Mouse (Mus musculus): ENCODE measurements at regions not wholly inside any gene's neighbourhood (a gene's known extent, or its start where the extent isn't known, plus 50 kb on each side); places are given as distances from the start of the nearest gene placed in this dataset.

DNA sequence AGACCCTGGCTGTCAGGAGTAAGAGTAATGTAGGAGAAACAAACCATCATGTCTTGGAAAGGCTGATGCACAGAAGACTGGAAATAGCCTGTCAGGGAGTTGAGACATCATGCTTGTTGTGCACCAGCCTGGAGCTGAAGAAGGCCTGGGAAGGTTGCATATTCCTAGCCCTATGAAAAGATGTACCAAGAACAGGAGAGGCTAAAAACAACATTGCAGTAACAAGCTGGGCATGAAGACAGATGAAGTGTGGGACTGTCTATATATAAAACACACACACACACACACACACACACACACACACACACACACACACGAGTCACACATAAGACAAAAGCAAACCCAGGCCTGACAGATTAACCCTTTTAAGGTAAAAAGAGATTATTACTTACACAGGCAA, 185.1 kb upstream of the Tmem72 start:
- no peak for DNase-seq

DNA sequence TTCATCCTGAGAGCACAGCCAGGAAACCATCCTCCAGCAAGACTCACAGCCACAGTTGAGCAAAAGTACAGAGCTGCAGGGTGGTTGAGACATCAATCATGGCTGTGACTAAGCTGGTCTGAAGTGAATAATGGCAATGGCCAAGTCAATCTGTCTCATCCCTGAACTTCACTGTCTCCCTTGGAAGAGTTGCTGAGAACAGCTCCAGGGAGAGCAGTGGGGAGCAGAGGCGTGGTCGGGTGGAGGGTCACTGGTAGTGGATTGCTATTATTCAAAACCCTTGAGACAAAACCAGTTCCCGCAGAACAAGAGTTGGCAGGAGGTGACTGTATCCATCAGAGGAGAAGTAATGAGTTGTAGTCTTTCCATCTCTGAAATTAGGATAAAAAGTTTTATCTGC, 185.7 kb upstream of the Tmem72 start:
- no peak for DNase-seq

- DNase-seq: no peak
Measured at GRCm38 (mm10) chr6:116906426-116907172, 189.9 kb upstream of the Tmem72 start.

- no peak for DNase-seq
Measured at GRCm38 (mm10) chr6:116910607-116911006, 193.9 kb upstream of the Tmem72 start.

DNA sequence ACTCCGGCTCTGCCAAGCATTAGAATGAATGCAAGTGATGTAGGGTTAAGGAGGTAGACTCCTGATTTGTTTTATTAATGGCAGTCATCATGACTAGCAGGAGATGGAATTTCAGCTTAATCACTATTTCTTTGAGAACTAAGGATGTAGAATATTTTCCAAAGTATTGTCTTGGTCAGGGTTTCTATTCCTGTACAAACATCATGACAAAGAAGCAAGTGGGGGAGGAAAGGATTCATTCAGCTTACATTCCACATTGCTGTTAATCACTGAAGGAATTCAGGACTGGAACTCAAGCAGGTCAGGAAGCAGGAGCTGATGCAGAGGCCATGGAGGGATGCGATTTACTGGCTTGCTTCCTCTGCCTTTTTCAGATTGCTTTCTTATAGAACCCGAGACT, 195.4 kb upstream of the Tmem72 start:
- DNase-seq: no peak

GRCm38 (mm10) chr6:116914073-116914472, 197.4 kb upstream of the Tmem72 start:
- no peak for DNase-seq

- no peak for DNase-seq
Measured at GRCm38 (mm10) chr6:116935024-116935423, 218.3 kb upstream of the Tmem72 start.

GRCm38 (mm10) chr6:116941576-116941975, 224.9 kb upstream of the Tmem72 start:
- DNase-seq: no peak

GRCm38 (mm10) chr6:116942696-116943095, 225.6 kb upstream of the Cxcl12 start:
- no peak for DNase-seq

DNA sequence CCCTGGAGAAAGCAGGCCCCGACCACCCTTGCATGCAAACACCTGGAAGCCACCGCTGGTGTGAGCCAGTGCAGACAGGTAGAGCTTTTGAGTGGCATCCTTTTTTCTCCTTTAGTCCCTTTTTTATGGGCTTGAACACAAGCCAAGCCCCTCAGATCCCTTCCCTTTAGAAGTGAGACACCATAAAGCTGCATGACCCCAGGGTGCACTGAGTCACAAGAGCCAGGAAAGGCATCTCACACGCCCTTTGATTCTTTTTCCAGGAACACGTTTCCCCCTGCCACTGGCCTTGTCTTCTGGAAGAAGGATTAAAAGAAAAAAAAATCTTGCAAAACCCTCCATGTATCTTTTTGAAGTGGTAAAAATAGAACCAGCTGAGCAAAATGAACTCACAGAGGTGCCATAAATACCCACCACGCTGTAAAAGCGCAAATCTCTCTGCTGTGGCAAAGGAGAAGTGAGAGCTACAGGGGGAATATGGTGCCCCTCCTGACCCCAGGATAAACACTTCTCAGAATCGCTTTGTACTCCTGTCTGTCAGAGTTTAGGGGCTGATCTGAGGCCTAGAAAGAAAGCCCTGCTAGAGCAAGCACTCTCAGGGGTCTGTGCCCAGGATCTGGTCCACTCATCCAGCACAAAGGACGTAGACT, 222.1 kb upstream of the Cxcl12 start:
- no peak for DNase-seq

DNA sequence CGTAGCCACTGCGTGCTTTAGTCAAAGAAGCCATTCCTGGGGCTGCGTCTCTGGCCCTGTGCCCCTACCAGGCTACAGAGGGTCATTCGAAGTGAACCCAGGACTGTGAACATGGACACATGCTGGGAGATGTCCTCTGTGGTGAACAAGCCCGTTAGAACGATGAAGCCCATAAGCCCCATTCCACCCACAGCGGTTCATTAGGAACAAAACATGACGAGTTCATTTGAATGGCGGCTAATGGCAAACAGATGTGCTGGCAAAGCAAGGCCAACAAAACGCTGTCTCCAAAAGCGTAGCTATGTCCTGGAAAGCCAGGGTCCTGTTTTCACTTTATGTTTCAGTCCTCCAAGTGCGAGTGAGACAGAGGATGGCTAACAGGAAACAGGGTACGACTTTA, 208.7 kb upstream of the Cxcl12 start:
- DNase-seq: no peak

DNA sequence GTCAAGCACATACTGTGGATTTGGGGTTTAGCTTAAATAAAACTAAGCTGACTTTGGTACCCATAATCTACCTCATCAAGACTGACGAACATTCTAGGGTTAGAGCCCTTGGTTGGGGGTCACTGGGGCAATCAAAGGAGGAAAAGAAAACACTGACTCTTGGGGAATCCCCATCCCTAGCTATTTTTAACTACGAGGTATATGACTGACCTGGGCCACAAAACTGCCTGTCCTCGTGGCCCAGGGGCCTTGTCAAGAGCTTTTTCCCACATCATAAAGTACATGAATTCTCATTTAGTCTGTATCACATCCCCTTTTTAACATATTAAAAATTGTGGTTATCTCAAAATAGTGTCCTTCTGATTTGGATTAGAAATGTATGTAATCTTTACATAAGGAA, 207.7 kb upstream of the Cxcl12 start:
- no peak for DNase-seq

- DNase-seq: no peak
Measured at GRCm38 (mm10) chr6:116966436-116966835, 201.9 kb upstream of the Cxcl12 start.

DNA sequence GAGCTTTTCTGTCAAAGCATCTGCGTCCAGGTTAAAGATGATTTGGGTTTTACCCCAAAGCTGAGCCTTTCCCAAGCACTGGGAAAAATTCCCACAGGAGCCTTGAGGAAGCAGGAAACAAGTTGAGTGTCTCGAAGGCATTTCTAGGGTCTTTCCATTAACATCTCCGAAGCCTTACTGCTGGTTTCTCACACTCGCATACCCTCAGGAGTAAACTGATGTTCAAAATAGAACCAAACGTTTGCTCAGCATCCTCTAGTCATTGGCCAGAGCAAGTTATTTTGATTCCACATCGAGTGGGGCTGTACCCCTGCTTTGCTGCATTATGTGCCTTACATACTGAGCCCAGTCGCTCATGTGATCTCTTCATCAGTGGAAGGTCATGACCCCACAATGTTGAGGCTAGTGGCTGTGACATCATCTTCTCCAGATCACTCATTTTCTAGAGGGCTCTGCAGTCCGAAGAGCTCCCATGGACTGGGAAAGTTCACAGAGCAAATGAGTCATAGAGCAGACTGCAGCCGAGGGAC, 198.9 kb upstream of the Cxcl12 start:
- DNase-seq: no peak

DNA sequence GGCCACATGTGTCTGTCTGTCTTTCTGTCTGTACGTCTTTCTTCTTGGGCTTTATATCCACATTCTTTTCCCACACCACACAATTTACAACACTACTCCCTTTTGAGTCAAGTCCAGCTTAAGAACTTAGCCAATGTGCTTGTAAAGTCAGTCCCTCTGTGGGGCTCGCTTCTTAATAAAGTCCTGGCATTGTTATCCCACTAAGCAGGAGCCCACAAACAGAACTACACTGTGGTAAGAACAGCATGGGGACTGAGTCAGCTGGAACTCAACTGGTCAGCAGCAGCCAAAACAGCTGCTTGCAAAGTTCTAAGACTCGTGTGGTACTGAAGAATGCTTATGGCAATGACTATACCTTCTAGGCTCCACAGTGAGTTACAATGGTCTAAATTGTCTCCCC, 193.5 kb upstream of the Cxcl12 start:
- DNase-seq: no peak

GRCm38 (mm10) chr6:116980349-116980995, 187.9 kb upstream of the Cxcl12 start:
- DNase-seq: no peak

DNA sequence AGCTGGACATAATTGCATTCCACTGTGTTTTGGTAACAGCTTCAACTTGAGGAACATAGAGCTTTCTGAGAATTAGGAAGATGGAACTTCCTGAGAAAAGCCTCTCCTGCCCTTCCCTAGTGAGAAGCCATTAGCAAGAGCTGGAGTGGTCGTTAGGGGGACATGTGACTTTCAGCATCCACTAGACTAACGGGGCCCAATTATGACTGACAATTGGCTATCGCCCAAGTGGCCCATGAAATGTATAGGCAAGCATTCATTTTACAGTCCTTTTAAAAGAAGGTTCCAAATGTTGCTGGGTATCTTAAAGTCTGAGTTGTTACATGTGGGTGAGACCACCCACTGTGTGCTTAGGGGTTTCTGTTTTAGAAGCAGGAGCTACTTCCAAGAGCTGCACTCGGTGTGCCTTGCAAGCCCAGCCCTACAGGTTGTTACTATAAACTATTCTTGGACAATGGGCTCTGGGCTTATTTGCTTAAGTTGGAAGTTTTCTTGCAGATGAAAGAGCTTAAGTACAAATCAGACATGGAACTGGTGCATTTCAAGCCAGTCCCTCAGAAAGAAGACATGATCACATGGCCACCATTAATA, 183.1 kb upstream of the Cxcl12 start:
- DNase-seq: no peak

GRCm38 (mm10) chr6:116986266-116987000, 181.9 kb upstream of the Cxcl12 start:
- no peak for DNase-seq

DNA sequence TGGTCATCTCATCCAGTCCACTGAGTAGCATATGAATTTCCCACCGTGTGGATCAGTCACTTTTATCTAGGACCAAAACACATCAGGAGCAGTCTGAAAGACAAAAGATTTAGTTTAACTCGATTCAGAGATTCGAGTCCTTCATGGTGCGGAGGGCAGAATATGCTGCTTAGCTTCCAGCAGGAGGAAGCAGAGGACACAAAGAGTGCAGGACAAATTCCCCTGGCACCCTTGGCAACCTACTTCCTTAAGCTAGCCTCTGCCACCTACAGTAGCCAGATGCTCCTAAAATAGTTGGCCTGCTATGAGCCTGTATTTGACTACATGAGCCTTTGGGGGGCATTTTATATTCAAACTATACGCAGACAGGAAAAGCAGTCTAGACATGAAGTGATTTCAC, 181.1 kb upstream of the Cxcl12 start:
- DNase-seq: no peak

DNA sequence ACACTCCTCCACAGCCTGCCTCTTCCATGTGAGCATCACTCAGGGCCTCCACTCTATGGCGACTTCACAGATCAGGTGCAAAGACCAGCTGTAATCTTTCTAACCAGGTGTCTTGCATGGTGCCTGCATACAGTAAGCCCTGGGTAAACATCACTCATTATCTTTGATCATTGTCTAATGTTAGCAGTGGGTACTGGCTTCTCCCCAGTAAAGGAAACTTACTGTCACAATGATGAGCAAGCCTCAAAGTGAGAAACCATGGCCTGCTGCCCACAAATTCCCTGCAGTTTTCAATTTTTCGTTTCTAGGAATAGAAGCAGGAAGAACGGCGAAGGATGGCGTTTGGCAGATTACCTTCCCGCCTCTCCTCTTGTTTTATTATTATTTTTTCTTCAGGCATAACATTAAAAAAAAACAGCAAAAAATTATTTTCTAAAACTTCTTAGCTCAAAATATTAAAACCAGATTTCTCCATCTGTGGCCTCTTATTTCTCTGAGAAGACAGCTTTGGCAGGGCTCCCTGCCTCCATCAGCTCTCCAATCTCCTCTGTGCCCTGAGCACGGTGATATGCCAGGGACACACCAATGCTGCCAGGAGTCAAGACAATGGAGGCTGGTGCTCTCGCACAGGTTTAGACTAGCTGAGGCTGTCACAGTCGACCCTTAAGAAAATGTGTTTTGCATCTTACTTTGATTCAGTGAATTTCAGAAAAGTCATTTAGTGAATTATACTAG, 169.2 kb upstream of the Cxcl12 start:
- peak in 1 of 2 experiments; percentile 44 for DNase-seq

- no peak for DNase-seq
Measured at GRCm38 (mm10) chr6:116999940-117000339, 168.4 kb upstream of the Cxcl12 start.
